Mouse (Mus musculus) cerebellum, postnatal 4 days (tissue): ENCODE data around the gene Cdc42ep5.
A peak's percentile ranks its signal among the peaks of the same experiment; 100 is the strongest.
"Not testable (repeated sequence)": the region's sequence is repeated elsewhere in the genome, so short reads cannot be mapped to it uniquely, and the experiment has no call there.

ENCODE experiments used
- DNase-seq, 2 experiments: peaks; one replicate each; pipeline ENCODE4 v3.0.0; 2022; ENCODE audit warnings: low spot score in 2 of 2, mixed read lengths in 1 of 2

Gene Cdc42ep5

DNA sequence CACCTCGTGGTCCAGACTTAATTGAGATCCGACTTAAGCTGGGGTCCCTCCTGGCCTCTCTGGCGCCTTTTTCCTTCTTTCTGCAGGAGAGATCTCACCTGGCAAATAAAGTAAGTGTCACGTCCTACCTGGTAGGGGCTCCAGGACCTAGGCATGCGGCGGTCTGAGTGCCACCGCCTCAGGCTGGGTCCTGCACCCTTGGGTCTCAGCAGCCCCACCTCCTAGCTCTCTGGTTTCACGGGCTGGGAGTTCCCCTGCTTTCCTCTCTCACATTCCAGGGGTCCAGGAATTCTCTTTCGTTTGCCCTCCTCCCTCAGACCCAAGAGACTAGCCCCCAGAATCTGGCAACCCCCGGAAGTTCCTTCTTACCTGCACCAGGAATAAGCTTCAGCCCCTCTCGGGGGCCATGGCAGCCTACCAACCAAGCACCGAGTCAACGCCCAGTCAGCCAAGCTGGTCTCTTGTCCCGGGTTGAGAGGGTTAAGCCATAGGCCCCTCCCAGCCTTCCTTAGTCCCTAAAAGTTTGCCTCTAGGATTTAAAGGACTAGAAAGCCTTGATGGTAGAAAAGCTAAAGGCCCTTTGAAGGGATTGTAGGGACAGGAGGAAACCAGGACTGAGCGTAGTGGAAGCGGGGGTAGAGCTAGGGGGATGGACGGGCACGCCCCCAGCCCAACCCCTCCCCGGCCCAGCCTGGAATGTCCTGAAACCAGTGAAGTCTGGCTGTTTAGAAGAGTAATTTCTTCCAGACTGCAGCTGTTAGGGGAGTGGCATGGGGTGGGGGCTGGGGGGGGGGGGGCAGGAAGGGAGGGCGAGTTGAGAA is at the start of gene Cdc42ep5:
Gene Cdc42ep5 (minus strand): TSS at position 771 of the 821 bp plus-strand sequence.
- no peak for DNase-seq

DNA sequence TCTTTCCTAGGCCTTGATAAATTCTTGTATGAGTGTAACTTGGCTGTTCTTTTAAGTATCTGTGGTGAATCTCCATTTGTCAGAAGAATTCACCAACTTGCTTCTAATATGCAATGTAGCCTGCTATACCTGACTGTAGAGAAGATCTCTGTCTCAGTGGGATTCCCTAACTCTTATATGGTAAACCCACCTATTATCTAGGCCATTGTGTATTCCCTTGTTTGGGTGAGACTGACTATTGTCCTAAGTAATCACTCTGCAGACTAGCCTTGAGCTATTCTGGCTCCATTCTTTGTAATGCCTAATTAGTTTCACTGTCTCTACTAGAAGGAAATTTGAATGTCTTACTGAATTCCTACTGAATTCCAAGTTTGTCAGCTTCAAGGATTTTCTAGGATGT is 48.8 kb upstream of the Cdc42ep5 start:
- not testable (repeated sequence) for DNase-seq

DNA sequence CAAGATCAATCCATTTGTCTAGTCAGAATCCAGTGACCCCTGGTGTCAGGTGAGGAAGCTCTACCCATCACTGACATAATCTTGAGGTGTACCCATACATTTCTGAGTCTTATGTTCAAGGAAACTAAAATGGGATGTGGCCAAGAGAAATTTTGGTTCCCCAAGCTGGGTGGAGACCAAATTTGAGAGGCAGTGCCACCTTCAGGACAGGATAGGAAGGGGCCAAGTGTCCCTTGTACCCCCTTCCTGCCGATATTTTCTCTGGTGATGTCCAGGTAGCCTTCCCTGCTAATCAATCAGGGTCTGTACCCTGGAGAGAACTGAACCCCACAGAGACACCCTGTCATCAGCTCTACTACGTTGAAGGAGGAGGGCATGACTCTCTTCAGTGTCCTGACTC is 44.0 kb upstream of the Cdc42ep5 start:
- no peak for DNase-seq

- no peak for DNase-seq
Measured at GRCm38 (mm10) chr7:4207126-4207525, 42.5 kb upstream of the Cdc42ep5 start.

GRCm38 (mm10) chr7:4178438-4178837 is 13.8 kb upstream of the Cdc42ep5 start:
- no peak for DNase-seq

DNA sequence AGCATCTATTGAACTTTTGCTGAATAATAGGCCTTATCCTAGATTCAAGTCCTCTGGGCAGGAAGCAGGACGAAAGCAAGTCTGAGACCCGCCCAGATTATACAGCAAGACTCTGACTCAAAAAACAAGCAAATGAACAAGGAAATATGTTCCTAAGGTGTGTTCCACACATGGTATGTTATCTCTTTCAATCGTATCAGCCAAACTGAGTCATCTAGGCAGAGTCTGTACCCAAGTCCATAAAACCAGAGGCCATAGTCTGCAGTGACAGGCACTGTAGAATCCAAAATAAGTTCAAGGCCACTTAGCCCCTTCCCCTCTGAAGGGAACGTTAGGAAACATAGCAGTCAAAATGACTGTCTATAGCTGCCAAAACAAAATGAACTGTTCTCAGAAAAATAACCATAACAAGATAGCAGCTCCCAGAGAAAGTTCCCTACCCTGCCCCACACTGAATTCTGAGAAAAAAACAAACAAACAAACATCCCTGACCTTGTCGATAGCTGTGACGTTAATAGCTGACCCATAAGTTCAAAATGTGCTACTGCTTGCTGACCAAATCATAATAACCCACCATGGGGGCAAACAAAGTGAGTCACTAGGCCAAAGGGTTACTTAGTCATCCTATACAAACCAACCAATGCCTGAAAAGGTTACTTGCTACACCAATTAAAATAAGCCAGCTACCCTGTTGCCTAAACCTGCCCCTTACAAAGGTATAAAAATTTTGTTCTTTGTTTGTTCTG is 5.7 kb upstream of the Cdc42ep5 start:
- no peak for DNase-seq

DNA sequence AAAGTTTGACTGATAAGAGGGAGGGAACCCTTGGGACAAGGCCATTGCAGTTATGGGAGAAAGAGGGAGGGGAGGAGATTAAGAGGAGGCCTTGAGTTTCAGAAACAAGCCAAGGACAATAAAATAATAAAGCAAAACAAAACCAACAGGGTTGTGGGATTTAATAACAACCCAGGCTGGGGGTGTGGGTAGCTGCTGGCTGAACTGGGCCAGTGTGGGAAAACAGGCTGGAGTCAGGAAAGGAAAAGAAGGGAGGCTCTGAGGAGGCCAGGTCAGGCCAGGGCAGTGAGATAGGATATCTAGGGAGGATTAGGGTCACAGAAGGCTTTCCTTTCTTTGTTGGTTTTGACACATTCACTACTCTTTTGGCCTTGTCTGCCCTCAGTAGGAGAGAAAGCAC is 2.4 kb upstream of the Cdc42ep5 start:
- no peak for DNase-seq

DNA sequence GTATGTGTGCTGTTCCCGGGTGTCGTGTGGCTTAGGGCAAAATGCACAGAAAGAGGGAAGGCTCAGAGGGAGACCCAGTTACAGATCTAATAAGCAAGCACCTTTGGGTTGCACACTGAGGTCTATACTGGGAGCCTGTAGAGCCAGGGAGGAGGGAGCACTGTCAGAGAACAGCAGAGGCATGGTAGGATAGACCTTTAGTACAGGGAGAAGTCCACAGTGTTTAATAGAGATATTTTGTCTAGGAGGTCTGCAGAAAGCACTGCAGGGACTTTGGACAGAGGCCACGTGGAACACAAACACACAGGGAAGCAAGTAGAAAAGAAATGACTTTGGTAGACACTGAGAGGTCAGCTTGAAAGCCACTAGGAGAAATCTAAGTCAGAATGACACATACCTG is 626 bp upstream of the Cdc42ep5 start:
- no peak for DNase-seq

DNA sequence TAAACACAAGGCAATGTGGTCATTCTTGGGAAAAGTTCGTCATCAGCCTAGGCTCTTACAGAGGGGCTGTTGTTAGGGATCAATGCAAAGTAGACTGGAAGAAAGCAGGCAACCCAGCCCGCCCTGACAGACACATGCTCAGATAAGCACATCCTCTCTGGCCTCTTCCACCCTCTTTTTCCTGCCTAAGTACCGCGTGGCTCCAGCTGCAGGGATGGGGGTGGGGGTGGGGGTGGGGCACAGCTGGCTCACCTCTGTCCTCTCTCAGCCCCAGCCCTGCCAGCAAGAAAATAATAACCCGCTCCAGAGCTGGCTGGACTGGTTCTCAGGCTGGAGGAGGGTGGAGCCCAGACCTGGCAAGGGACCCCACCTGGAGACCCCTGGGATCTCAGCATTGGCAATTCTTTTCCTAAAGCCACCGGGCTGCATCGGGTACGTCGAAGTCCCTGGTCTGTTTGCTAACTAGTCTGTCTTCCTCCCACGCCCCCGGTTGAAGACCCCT is 1.0 kb downstream of the Cdc42ep5 start:
- no peak for DNase-seq

DNA sequence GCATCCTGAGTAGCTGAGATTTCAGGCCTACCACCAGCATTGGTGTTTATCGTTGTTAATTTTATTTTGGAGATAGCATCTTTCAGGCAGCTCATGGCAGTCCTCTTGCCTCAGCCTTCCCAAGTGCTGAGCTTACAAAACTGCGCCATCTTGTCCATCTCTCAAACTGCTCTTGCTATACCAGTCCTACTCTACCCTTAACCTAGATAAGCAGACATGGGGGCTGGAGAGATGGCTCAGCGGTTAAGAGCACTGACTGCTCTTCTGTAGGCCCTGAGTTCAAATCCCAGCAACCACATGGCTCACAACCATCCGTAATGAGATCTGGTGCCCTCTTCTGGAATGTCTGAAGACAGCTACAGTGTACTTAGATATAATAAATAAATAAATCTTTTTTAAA is 3.1 kb downstream of the Cdc42ep5 start:
- DNase-seq = not testable (repeated sequence)

DNA sequence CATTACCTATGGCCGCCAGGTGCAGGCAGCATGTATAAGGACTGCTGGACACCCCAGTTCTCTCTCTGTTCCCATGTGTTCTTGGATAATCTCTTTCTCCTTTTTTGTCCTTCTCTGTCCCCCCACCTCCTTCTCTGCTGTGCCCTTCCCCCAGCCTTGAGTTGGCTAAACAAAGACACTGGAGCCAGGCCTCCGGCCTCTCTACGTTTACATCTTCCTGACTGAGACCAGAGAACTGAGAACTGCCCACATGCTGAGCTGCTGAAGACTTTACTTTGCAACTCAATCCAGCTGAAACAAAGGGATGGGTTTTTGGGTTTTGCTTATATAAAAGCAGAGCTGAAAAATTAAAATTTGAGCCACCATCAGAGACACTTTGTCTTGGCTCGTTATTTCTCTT is 9.7 kb downstream of the Cdc42ep5 start:
- DNase-seq = no peak

DNA sequence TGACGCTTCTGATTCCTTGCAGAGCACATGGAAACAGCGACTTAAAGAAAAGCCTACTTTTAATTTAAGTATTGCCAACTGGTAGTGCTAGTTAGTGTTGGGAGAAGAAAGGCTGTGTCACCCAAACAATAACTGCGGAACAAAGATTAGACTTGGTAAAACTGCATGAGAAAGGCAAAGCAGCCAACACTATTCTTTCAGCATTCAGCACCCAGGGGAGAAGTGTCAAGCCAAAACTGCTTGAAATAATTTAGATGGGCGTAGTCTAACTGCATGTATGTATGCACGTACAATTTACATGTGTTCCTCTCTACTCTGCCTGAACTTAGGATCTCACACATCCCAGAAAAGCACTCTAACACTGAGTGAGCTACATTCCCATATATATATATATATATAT is 10.3 kb downstream of the Cdc42ep5 start:
- DNase-seq = no peak

- no peak for DNase-seq
Measured at GRCm38 (mm10) chr7:4151241-4151640, 13.4 kb downstream of the Cdc42ep5 start.

DNA sequence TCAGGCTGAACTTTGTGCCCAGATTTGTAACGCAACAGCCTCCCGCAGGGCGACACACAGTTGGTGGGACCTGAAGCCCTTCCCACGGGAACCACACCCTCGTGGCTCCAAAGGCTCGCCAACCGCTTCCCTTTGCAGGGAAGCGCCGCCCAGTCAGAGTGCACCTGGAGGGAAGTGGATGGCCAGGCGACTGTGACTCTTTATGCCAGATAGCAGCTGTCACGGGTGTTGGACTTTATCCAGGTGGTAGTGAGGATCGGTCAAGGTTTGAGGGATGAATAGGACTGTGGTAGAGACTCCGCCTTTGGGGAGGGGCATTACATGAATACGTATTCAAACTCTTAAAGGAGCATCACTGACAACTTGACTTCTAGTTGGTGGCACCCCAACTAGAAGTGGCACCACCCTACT is 13.8 kb downstream of the Cdc42ep5 start:
- no peak for DNase-seq

- DNase-seq = no peak
Measured at GRCm38 (mm10) chr7:4150059-4150541, 14.6 kb downstream of the Cdc42ep5 start, which contains the start of gene Leng9. TSS of gene Leng9 (minus strand) at chr7:4150374.

- DNase-seq = peak; percentile 58 to 75
Measured at GRCm38 (mm10) chr7:4149209-4150054, 15.2 kb downstream of the Cdc42ep5 start.

- DNase-seq = no peak
Measured at GRCm38 (mm10) chr7:4148341-4149208, 16.1 kb downstream of the Cdc42ep5 start.

DNA sequence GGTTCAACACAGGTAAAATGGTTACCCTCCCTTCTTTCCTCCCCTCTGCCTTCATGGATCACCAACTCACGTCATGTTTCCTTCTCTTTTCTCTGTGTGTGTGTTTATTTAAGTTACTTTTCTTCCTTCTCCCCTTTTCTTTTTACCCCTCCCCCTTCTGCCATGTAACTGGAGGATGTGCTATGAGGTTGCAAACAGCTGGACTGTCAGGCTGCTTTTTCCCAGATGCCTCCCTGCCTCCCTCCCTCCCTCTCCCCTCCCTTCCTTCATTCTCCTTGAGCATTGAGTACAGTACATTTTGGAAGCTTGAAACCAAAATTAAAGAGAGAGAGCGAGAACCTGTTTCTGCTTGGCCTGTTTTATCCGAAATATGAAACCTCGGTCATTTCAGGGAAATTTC is 16.8 kb downstream of the Cdc42ep5 start:
- DNase-seq = no peak

DNA sequence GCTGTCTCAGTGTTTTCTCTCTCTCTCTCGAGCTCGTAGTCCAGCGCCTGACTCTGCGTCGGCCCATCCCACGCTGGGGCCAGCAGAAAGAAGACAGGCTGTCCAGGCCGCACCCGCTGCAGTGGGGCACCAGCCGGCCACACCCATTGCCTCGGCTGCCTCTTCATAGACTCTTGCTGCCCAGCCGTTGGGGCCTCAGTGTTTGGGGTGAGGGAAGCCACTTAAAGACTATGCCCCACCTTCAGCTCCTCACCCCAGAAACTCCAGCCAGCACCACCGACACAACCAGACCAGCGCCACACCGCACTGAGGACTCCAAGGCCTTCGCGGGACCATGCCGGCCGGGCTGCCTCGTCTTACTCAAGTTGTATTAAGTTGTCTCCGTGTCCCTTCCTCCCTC is 17.3 kb downstream of the Cdc42ep5 start:
- no peak for DNase-seq
